Mouse (Mus musculus) lung, postnatal 0 days (tissue): ENCODE results near the gene Gm10912.

Source experiments
- CTCF ChIP-seq: IDR thresholded peaks from 2 replicates; pipeline ENCODE4 v1.5.1; 2016; ENCODE audit warnings: antibody characterized with exemption, mild to moderate bottlenecking
- EP300 ChIP-seq: IDR thresholded peaks from 2 replicates; pipeline ENCODE4 v1.6.1; 2016; ENCODE audit warnings: antibody characterized with exemption, mild to moderate bottlenecking, control low read depth

DNA sequence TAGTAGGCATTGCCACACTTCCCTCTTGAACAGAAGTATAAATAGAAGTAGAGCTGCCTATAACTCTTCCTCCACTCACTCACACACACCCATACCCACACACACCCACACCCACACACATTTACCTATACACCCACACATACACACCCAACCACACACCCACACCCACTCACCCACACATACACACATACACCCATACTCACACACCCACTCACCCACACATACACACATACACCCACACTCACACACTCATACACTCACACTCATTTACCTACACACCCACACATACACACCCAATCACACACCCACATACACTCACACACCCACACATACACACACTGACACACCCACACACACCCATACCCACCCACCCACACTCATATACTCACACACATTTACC is 16.8 kb downstream of the Gm10912 start:
- TF ChIP-seq CTCF: no peak
- TF ChIP-seq EP300: no peak
